Mouse (Mus musculus): ENCODE data around the gene Slc1a1. TPM values are rescaled to one million over a fixed set of nuclear protein-coding genes. Genes with fewer than 3 reads are reported as not detected.

The Slc1a1 gene
- polyA plus RNA-seq, 1 experiment from 2014 or later = 13.2 TPM

DNA sequence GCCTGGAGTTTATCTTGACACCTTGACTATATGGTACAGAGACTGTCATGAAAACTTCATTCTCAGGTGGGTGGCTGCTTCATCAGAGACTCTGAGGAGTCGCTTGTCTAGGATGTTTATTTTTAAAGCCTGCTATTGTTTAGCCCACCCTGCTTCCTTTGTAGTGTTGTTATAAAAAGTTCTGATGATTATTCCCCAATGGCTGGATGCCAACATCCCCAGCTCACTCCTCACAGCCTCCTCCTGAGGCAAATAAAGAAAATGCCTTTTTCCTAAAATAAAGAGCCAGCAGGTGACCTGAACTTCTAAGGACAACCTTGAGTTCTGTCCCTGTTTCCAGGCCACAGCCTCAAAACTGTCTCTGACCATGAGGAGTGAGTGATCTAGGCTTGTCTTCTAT lies 53.6 kb downstream of the Slc1a1 start:
- Histone ChIP-seq H3K4me1 (ENCODE audit: insufficient read depth, low read depth, low read length) (no peaks in the 10 kb centered on the region), H3K27me3 (replicated peaks; ENCODE audit: insufficient read depth, low read length) (no peaks in the 10 kb centered on the region), H3K4me2 (replicated peaks; ENCODE audit: low read depth, low read length) (no peak overlapping the region), H3K9me3 (ENCODE audit: low read length) (no peaks in the 10 kb centered on the region), H3K9ac (replicated peaks; ENCODE audit: low read depth) (no peak overlapping the region), H3K27ac (ENCODE audit: low read length) (no peak overlapping the region), H3K36me3 (ENCODE audit: insufficient read depth, low read length) (no peaks in the 10 kb centered on the region), H3K4me3 (ENCODE audit: low read depth, low read length) (no peak overlapping the region)
- DNase-seq (ENCODE audit: low spot score) = peak; percentile 25
- TF ChIP-seq EP300 (IDR thresholded peaks at IDR 0.05) (no peak), CTCF (IDR thresholded peaks at IDR 0.05) (no peak)
- 22% methylated on average over 1 of the region's 1 CpGs for WGBS
- ATAC-seq = no peak

DNA sequence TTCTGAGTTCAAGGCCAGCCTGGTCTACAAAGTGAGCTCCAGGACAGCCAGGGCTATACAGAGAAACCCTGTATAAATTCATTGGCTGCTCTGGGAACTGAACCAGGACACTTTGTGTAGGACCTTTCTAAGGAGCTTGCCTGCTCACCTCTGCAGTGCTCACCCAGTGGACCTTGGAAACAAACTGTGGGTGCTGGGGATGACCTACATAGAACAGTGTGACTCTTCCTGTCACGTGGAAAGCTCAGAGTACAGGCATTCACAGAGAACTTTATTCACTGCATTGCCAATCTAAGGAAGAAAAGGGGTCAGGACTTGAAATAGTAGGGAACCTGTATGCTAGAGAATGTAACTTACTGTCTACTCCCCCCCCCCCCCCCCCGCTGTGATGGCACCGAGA lies 54.4 kb downstream of the Slc1a1 start:
- no peaks in the 10 kb centered on the region for H3K9me3 ChIP-seq (ENCODE audit: low read length)
- WGBS = 79% methylated on average over 2 of the region's 3 CpGs
- no peaks in the 10 kb centered on the region for H3K4me1 ChIP-seq (ENCODE audit: insufficient read depth, low read depth, low read length)
- DNase-seq (ENCODE audit: low spot score) (no peak), ATAC-seq (no peak)
- H3K9ac ChIP-seq (replicated peaks; ENCODE audit: low read depth) = no peak overlapping the region
- no peak overlapping the region for H3K4me2 ChIP-seq (replicated peaks; ENCODE audit: low read depth, low read length)
- H3K36me3 ChIP-seq (ENCODE audit: insufficient read depth, low read length) = no peaks in the 10 kb centered on the region
- TF ChIP-seq CTCF (IDR thresholded peaks at IDR 0.05) = no peak
- TF ChIP-seq EP300 (IDR thresholded peaks at IDR 0.05) = no peak
- no peak overlapping the region for H3K27ac ChIP-seq (ENCODE audit: low read length)
- H3K4me3 ChIP-seq (ENCODE audit: low read depth, low read length) = no peak overlapping the region
- no peaks in the 10 kb centered on the region for H3K27me3 ChIP-seq (replicated peaks; ENCODE audit: insufficient read depth, low read length)

DNA sequence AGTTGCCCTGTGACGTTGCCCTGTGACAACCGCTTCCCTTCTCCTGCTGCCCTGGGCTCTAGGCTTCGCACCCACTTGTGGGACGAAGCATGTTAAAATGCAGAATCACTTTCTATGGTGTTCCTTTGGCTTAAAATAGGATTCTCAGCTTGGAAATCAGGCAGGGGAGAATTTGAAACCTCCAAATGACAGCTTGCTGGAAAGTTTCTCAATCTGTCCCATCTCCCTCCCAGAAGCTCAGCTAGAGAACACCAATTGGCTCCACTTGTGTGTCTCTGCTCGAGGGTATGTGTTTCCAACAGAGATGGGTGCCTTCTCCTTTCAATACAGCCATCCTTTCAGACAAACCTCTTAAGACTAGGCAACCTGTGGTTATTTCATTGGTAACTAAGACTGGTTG lies 56.4 kb downstream of the Slc1a1 start:
- TF ChIP-seq CTCF (IDR thresholded peaks at IDR 0.05) (no peak), EP300 (IDR thresholded peaks at IDR 0.05) (no peak)
- 74% methylated on average over 5 of the region's 5 CpGs for WGBS
- Histone ChIP-seq H3K4me2 (replicated peaks; ENCODE audit: low read depth, low read length) (no peak overlapping the region), H3K4me1 (ENCODE audit: insufficient read depth, low read depth, low read length) (no peaks in the 10 kb centered on the region), H3K27ac (ENCODE audit: low read length) (no peak overlapping the region), H3K9me3 (ENCODE audit: low read length) (no peaks in the 10 kb centered on the region), H3K4me3 (ENCODE audit: low read depth, low read length) (no peak overlapping the region), H3K36me3 (ENCODE audit: insufficient read depth, low read length) (no peaks in the 10 kb centered on the region), H3K9ac (replicated peaks; ENCODE audit: low read depth) (no peak overlapping the region), H3K27me3 (replicated peaks; ENCODE audit: insufficient read depth, low read length) (no peaks in the 10 kb centered on the region)
- no peak for ATAC-seq
- no peak for DNase-seq (ENCODE audit: low spot score)

DNA sequence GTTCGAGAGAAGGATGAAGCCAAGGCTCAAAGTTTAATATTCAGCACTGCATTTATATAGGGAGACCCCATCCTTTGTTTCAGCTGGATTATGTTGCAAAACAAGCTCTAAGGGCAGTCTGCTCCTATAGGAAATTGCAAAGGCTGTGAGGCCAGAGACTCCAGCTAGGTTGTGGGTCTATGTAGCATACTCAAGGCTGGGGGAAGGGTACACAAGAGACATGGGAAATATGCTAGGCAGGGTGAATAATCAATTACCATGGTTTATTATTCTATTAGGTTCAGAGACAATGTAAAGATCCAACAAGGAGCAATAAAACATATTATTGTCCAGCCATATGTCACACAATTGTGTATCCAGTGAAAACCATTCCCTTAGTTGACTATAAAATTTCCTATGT lies 57.0 kb downstream of the Slc1a1 start:
- WGBS = 100% methylated on average over 1 of the region's 1 CpGs
- no peak for DNase-seq (ENCODE audit: low spot score)
- Histone ChIP-seq H3K27ac (ENCODE audit: low read length) (no peak overlapping the region), H3K4me3 (ENCODE audit: low read depth, low read length) (no peak overlapping the region), H3K36me3 (ENCODE audit: insufficient read depth, low read length) (no peaks in the 10 kb centered on the region), H3K27me3 (replicated peaks; ENCODE audit: insufficient read depth, low read length) (no peaks in the 10 kb centered on the region), H3K9me3 (ENCODE audit: low read length) (no peaks in the 10 kb centered on the region), H3K4me2 (replicated peaks; ENCODE audit: low read depth, low read length) (no peak overlapping the region), H3K9ac (replicated peaks; ENCODE audit: low read depth) (no peak overlapping the region), H3K4me1 (ENCODE audit: insufficient read depth, low read depth, low read length) (no peaks in the 10 kb centered on the region)
- no peak for TF ChIP-seq CTCF (IDR thresholded peaks at IDR 0.05)
- TF ChIP-seq EP300 (IDR thresholded peaks at IDR 0.05) = no peak
- no peak for ATAC-seq

DNA sequence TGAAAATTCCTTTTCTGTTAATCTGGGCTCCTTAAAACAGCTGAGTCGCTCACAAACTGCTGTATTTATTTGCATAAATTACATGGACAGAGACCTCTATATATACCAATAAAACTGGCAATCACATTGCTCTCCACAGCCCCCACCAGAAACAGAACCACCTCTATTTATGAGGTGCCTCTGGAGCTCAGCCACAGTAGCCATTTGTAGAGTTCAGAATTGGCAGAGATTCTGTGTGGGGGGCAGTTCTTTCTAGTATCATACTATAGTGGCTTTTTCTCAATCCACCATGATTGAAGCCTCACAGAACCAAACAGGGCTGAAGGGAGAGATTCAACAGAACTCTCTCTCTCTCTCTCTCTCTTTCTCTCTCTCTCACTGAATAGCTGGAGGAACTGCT lies 61.8 kb downstream of the Slc1a1 start:
- no peak overlapping the region for H3K4me3 ChIP-seq (ENCODE audit: low read depth, low read length)
- H3K9ac ChIP-seq (replicated peaks; ENCODE audit: low read depth) = no peak overlapping the region
- H3K27ac ChIP-seq (ENCODE audit: low read length) = no peak overlapping the region
- H3K36me3 ChIP-seq (ENCODE audit: insufficient read depth, low read length) = no peaks in the 10 kb centered on the region
- DNase-seq (ENCODE audit: low spot score) (no peak), ATAC-seq (no peak)
- H3K27me3 ChIP-seq (replicated peaks; ENCODE audit: insufficient read depth, low read length) = no peaks in the 10 kb centered on the region
- WGBS = 56% methylated on average over 1 of the region's 1 CpGs
- no peak for TF ChIP-seq CTCF (IDR thresholded peaks at IDR 0.05)
- no peak for TF ChIP-seq EP300 (IDR thresholded peaks at IDR 0.05)
- no peaks in the 10 kb centered on the region for H3K9me3 ChIP-seq (ENCODE audit: low read length)
- H3K4me2 ChIP-seq (replicated peaks; ENCODE audit: low read depth, low read length) = no peak overlapping the region
- H3K4me1 ChIP-seq (ENCODE audit: insufficient read depth, low read depth, low read length) = no peaks in the 10 kb centered on the region

DNA sequence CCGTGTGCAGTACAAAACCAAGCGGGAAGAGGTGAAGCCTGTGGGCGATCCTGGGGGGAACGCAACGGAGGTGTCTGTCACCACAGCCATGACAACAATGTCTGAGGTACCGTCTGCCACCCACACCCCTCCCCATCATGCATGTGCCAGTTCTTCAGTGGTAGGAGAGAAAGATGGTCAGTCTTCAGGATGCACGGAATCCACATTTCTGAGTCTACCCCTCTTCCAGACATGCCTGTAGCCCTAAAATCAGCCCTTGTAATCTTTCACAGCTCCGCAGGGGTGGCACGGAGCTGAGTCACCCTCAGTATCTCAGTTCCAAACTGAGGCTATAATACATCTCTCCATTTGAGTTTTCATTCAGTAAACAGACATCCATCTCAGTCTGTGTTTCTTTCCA lies 62.6 kb downstream of the Slc1a1 start:
- 74% methylated on average over 9 of the region's 9 CpGs for WGBS

DNA sequence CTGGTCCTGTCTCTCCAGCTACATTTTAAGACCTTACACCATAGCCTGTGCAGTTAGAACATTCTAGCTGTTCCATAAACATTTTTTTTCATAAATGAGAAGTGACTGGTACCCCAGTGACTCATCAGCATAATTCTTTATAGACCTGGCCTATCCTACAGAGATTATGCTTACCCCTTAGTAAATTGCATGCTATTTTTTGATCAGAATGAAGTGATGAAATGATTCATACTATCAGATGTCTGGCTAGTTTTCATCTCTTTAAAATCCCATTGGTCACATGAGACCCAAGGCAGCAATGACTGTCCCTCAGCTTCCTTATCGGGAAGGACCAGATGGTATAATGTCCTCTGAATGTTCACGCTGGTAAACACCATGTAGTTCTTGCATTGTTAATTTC lies 65.9 kb downstream of the Slc1a1 start:
- H3K4me1 ChIP-seq (ENCODE audit: insufficient read depth, low read depth, low read length) = no peaks in the 10 kb centered on the region
- no peak overlapping the region for H3K4me3 ChIP-seq (ENCODE audit: low read depth, low read length)
- DNase-seq (ENCODE audit: low spot score) (no peak), ATAC-seq (no peak)
- no peaks in the 10 kb centered on the region for H3K36me3 ChIP-seq (ENCODE audit: insufficient read depth, low read length)
- H3K4me2 ChIP-seq (replicated peaks; ENCODE audit: low read depth, low read length) = no peak overlapping the region
- no peak overlapping the region for H3K27ac ChIP-seq (ENCODE audit: low read length)
- no peak for TF ChIP-seq CTCF (IDR thresholded peaks at IDR 0.05)
- TF ChIP-seq EP300 (IDR thresholded peaks at IDR 0.05) = no peak
- H3K27me3 ChIP-seq (replicated peaks; ENCODE audit: insufficient read depth, low read length) = no peaks in the 10 kb centered on the region
- H3K9ac ChIP-seq (replicated peaks; ENCODE audit: low read depth) = no peak overlapping the region
- H3K9me3 ChIP-seq (ENCODE audit: low read length) = no peaks in the 10 kb centered on the region
- 87% methylated on average over 2 of the region's 2 CpGs for WGBS

More for the DNA sequence above, 62.6 kb downstream of the Slc1a1 start:
- no peaks in the 10 kb centered on the region for H3K9me3 ChIP-seq (ENCODE audit: low read length)
- H3K4me1 ChIP-seq (ENCODE audit: insufficient read depth, low read depth, low read length) = no peaks in the 10 kb centered on the region
- H3K27ac ChIP-seq (ENCODE audit: low read length) = no peak overlapping the region
- no peaks in the 10 kb centered on the region for H3K27me3 ChIP-seq (replicated peaks; ENCODE audit: insufficient read depth, low read length)
- H3K4me3 ChIP-seq (ENCODE audit: low read depth, low read length) = no peak overlapping the region
- TF ChIP-seq EP300 (IDR thresholded peaks at IDR 0.05) (no peak), CTCF (IDR thresholded peaks at IDR 0.05) (no peak)
- ATAC-seq (no peak), DNase-seq (ENCODE audit: low spot score) (no peak)
- no peaks in the 10 kb centered on the region for H3K36me3 ChIP-seq (ENCODE audit: insufficient read depth, low read length)
- no peak overlapping the region for H3K9ac ChIP-seq (replicated peaks; ENCODE audit: low read depth)
- no peak overlapping the region for H3K4me2 ChIP-seq (replicated peaks; ENCODE audit: low read depth, low read length)

All from lung, postnatal 0 days (tissue).